In the genomic region with DNA sequence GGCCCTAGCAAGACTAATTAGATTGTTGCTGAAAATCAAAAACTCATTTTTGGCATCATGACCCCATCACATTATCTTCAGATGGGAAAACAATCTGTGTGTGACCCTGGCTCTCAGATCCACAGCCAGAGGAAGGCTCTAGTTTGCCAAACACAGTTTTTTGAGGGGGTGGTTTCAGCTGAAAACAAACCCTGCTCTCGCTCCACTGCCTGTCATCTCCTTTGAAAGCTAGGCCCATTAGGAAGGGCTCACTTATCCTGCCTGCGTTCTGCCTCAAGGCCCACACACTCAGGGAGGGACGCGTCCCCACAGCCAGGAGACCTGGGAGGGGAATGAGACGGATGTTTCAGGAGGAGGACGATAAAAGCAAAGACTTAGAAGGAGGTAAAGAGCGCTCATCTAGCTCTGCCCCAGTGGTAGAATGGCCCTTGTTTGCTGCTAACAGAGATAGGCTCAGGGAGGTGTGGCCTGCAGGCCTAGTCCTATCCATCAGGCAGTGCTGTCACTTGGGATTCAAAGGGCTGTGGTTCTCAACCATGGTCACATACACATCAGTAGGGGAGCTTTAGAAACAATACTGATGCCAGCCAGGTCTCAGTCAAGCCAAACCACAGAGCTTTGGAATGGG, we compare ENCODE assay signal across 10 mouse cellular contexts.
DNase-seq lines count a peak whose midpoint lies in the region; ATAC-seq and TF ChIP-seq lines count a peak whose summit lies in the region.
"Had no signal": no experiment of that assay in that cellular context is flagged by ENCODE, and none has a peak within 500 bp of the region (broad histone marks: within the 10 kb centered on the region; RNA-seq: fewer than 3 reads in every experiment).

No protein-coding gene starts in this region.

- intact Hi-C loops in gastrocnemius, adult 2 months (cut with DNase I) = no loop called here
- intact Hi-C loops in left cerebral cortex, adult 2 months (cut with DNase I) = no loop called here

- H3K27me3 ChIP-seq in limb, embryonic 15.5 days = no peaks in the 10 kb centered on the region
- H3K27me3 ChIP-seq in limb, embryonic 10.5 days (ENCODE audit: low read depth, poor library complexity, severe bottlenecking) = no peaks in the 10 kb centered on the region
- no peaks in the 10 kb centered on the region for H3K27me3 ChIP-seq in embryonic facial prominence, embryonic 10.5 days (replicated peaks; ENCODE audit: low read depth, poor library complexity, severe bottlenecking)
- H3K27me3 ChIP-seq in midbrain, embryonic 14.5 days (ENCODE audit: control insufficient read depth, insufficient read depth, low read length) = no peaks in the 10 kb centered on the region

- ATAC-seq in limb, embryonic 15.5 days (ENCODE audit: insufficient number of reproducible peaks, low FRiP score, low TSS enrichment, low read depth) = no peak
- no peak for ATAC-seq in midbrain, embryonic 14.5 days (ENCODE audit: low FRiP score, low TSS enrichment)

- peak overlapping the region; percentile 69 for H3K27ac ChIP-seq in gastrocnemius, adult 2 months
- peak overlapping the region; percentile 58 for H3K27ac ChIP-seq in limb, embryonic 15.5 days
- H3K27ac ChIP-seq in limb, embryonic 10.5 days = no peak overlapping the region
- peak overlapping the region; percentile 40 for H3K27ac ChIP-seq in embryonic facial prominence, embryonic 10.5 days (replicated peaks)
- H3K27ac ChIP-seq in midbrain, embryonic 14.5 days (replicated peaks; ENCODE audit: low read depth, low read length) = peak overlapping the region; percentile 28; the same call in 1 of the 2 replicates
- H3K27ac ChIP-seq in left cerebral cortex, adult 2 months = no peak overlapping the region

- 57% methylated on average over 7 of the region's 7 CpGs for WGBS in limb, embryonic 15.5 days
- 62% methylated on average over 7 of the region's 7 CpGs for WGBS in limb, embryonic 10.5 days
- 56% methylated on average over 7 of the region's 7 CpGs for WGBS in embryonic facial prominence, embryonic 10.5 days
- 42% methylated on average over 7 of the region's 7 CpGs for WGBS in midbrain, embryonic 14.5 days

- H3K4me2 ChIP-seq in limb, embryonic 15.5 days = no peak overlapping the region
- H3K4me2 ChIP-seq in midbrain, embryonic 14.5 days (ENCODE audit: low read length) = no peak overlapping the region

- H3K36me3 ChIP-seq in limb, embryonic 15.5 days = peaks cover 24% of the 10 kb centered on the region
- peaks cover 3% of the 10 kb centered on the region; the same call in 1 of the 2 replicates for H3K36me3 ChIP-seq in limb, embryonic 10.5 days
- peaks cover 7% of the 10 kb centered on the region; the same call in 1 of the 2 replicates for H3K36me3 ChIP-seq in embryonic facial prominence, embryonic 10.5 days (replicated peaks)
- peaks cover 9% of the 10 kb centered on the region for H3K36me3 ChIP-seq in midbrain, embryonic 14.5 days (ENCODE audit: control insufficient read depth, insufficient read depth, low read length)

- no peaks in the 10 kb centered on the region for H3K9me3 ChIP-seq in limb, embryonic 15.5 days
- H3K9me3 ChIP-seq in limb, embryonic 10.5 days (replicated peaks) = no peaks in the 10 kb centered on the region
- no peaks in the 10 kb centered on the region for H3K9me3 ChIP-seq in embryonic facial prominence, embryonic 10.5 days
- no peaks in the 10 kb centered on the region for H3K9me3 ChIP-seq in midbrain, embryonic 14.5 days (ENCODE audit: control insufficient read depth, low read length)

- DNase-seq in gastrocnemius, adult 2 months = no peak
- DNase-seq in gastrocnemius, adult 18-20 months (ENCODE audit: low spot score) = no peak
- DNase-seq in limb, embryonic 10.5 days (ENCODE audit: low spot score) = no peak
- DNase-seq in embryonic facial prominence, embryonic 10.5 days (ENCODE audit: low spot score) = no peak
- DNase-seq in midbrain, embryonic 14.5 days = no peak
- DNase-seq in frontal cortex, postnatal 14 days (ENCODE audit: low spot score in 2 of 2) = no peak
- no peak for DNase-seq in left cerebral cortex, adult 2 months (ENCODE audit: extremely low spot score in 1 of 2, low spot score in 2 of 2)
- DNase-seq: lung, adult 18-20 months; thymus, adult 18-20 months had no signal

- H3K4me1 ChIP-seq in limb, embryonic 15.5 days = peaks cover 11% of the 10 kb centered on the region; the same call in 1 of the 2 replicates
- H3K4me1 ChIP-seq in limb, embryonic 10.5 days = peaks cover 8% of the 10 kb centered on the region
- H3K4me1 ChIP-seq in embryonic facial prominence, embryonic 10.5 days = peaks cover 19% of the 10 kb centered on the region
- H3K4me1 ChIP-seq in midbrain, embryonic 14.5 days (ENCODE audit: control insufficient read depth, insufficient read depth, low read length) = no peaks in the 10 kb centered on the region

- H3K9ac ChIP-seq in limb, embryonic 15.5 days = no peak overlapping the region
- H3K9ac ChIP-seq in midbrain, embryonic 14.5 days (replicated peaks; ENCODE audit: low read length) = no peak overlapping the region

- no peak for TF ChIP-seq CTCF in gastrocnemius, adult 2 months (IDR thresholded peaks at IDR 0.05)
- no peak for TF ChIP-seq CTCF in left cerebral cortex, adult 2 months (IDR thresholded peaks at IDR 0.05)

- H3K4me3 ChIP-seq in gastrocnemius, adult 2 months = no peak overlapping the region
- no peak overlapping the region for H3K4me3 ChIP-seq in limb, embryonic 15.5 days
- no peak overlapping the region for H3K4me3 ChIP-seq in limb, embryonic 10.5 days
- H3K4me3 ChIP-seq in embryonic facial prominence, embryonic 10.5 days = no peak overlapping the region
- no peak overlapping the region for H3K4me3 ChIP-seq in midbrain, embryonic 14.5 days (replicated peaks; ENCODE audit: low read depth, low read length)
- H3K4me3 ChIP-seq in left cerebral cortex, adult 2 months = no peak overlapping the region

Comparison
In these comparisons a context has a peak if more than half of its experiments do, and no peak if none do; other contexts are left out.
1. H3K27ac ChIP-seq: peak in gastrocnemius, adult 2 months (single experiment), limb, embryonic 15.5 days (single experiment), embryonic facial prominence, embryonic 10.5 days (single experiment) and midbrain, embryonic 14.5 days (single experiment); none in limb, embryonic 10.5 days (single experiment) and left cerebral cortex, adult 2 months (single experiment).